Mouse (Mus musculus) erythroblast, embryonic 14.5 days (primary cell): Measurements from ENCODE around the gene Ggn. TPM values are rescaled to one million over a fixed set of nuclear protein-coding genes. Genes with fewer than 3 reads are reported as not detected.

ENCODE experiments used
- H3K27me3 ChIP-seq: 2 replicates; pipeline ENCODE4 v1.6.1; 2012; ENCODE audit warnings: inconsistent platforms; ENCODE audit not compliant: control insufficient read depth
- H3K36me3 ChIP-seq: 2 replicates; pipeline ENCODE4 v1.6.1; 2012; ENCODE audit warnings: mild to moderate bottlenecking, inconsistent platforms; ENCODE audit not compliant: control insufficient read depth
- H3K4me1 ChIP-seq: 2 replicates; pipeline ENCODE4 v1.6.1; 2012; ENCODE audit warnings: inconsistent platforms; ENCODE audit not compliant: control insufficient read depth
- H3K4me3 ChIP-seq: replicated peaks from 2 replicates; pipeline ENCODE3; 2012; ENCODE audit warnings: moderate library complexity, mild to moderate bottlenecking, inconsistent platforms
- H3K9me3 ChIP-seq: 2 replicates; pipeline ENCODE4 v1.6.1; 2012; ENCODE audit warnings: low read length, inconsistent platforms, mixed read lengths; ENCODE audit not compliant: control insufficient read depth
- GATA1 ChIP-seq: IDR thresholded peaks from 2 replicates; pipeline ENCODE4 v1.6.1; 2012; ENCODE audit warnings: low read length, inconsistent platforms, mixed read lengths
- TAL1 ChIP-seq: IDR thresholded peaks from 3 replicates; pipeline ENCODE4 v1.6.1; 2012; ENCODE audit warnings: low read length, inconsistent platforms, mixed read lengths
- polyA plus RNA-seq: library from polyadenylated mRNA; stranded (reverse); fragments of >175 nt; gene quantifications from 2 replicates; pipeline ENCODE4 v1.2.3, GENCODE M21; 2012

Gene Ggn
- polyA plus RNA-seq, 1 experiment = 0.07 TPM

- peaks cover 19% of the 10 kb centered on the region for H3K27me3 ChIP-seq
- H3K9me3 ChIP-seq = peaks cover 6% of the 10 kb centered on the region
- H3K36me3 ChIP-seq = peaks cover 3% of the 10 kb centered on the region; the same call in 1 of the 2 replicates
- peaks cover 18% of the 10 kb centered on the region for H3K4me1 ChIP-seq
- H3K4me3 ChIP-seq = peak within 1 kb of the TSS; percentile 75
- TF ChIP-seq TAL1 (no peak), GATA1 (no peak)
Observed at GRCm38 (mm10) chr7:29155838-29156782, 13.9 kb upstream of the Ggn start, which contains the start of gene Fam98c. Gene Fam98c (minus strand): TSS chr7:29156234.

DNA sequence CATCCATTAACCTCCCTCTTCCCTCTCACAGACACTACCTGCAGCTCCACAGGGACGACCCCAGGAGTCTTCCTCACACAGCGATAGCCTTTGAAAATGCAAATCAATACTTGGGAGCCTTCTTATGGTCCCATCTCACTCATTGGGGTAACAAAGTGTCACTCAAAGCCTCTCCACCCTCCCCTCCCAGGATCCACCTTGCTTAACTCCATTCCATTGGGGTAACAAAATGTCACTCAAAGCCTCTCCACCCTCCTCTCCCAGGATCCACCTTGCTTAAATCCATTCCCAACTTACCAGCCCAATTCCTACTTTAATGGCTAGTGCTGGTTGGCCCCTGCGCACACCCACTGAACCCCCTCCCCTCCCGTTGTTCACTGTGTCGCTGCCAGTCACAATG is 11.7 kb upstream of the Ggn start:
- Histone ChIP-seq H3K4me1 (peaks cover 24% of the 10 kb centered on the region), H3K27me3 (peaks cover 24% of the 10 kb centered on the region), H3K9me3 (peaks cover 6% of the 10 kb centered on the region), H3K4me3 (no peak overlapping the region), H3K36me3 (peaks cover 3% of the 10 kb centered on the region; the same call in 1 of the 2 replicates)
- TF ChIP-seq TAL1 (no peak), GATA1 (no peak)

GRCm38 (mm10) chr7:29162294-29162693 is 7.7 kb upstream of the Ggn start:
- Histone ChIP-seq H3K4me3 (no peak overlapping the region), H3K9me3 (no peaks in the 10 kb centered on the region), H3K36me3 (no peaks in the 10 kb centered on the region), H3K4me1 (peaks cover 6% of the 10 kb centered on the region), H3K27me3 (peaks cover 36% of the 10 kb centered on the region)
- TF ChIP-seq GATA1 (no peak), TAL1 (no peak)

- no peak for TF ChIP-seq TAL1
- TF ChIP-seq GATA1 = no peak
- Histone ChIP-seq H3K4me1 (peaks cover 6% of the 10 kb centered on the region), H3K4me3 (no peak overlapping the region), H3K9me3 (no peaks in the 10 kb centered on the region), H3K36me3 (no peaks in the 10 kb centered on the region), H3K27me3 (peaks cover 39% of the 10 kb centered on the region)
Observed at GRCm38 (mm10) chr7:29162750-29163525, 7.1 kb upstream of the Ggn start.

DNA sequence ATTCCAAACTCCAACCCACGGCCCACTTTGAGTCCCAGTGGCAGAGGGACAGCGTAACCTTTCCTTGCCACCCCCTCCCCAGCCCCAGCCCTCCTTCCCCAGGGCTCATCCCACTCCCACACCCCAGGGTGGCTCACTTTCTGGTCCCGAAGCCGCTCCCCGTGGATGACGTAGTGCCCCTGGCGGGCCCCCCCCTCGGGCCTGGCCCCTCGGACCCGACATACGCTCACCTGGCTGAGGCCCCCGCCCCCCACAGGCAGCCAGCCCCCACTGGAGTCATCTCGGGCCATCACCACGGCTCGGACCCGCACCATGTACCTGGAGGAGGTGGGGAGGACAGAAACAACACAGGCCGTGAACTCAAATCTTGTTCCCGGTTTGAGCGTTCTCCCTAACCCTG is 2.4 kb upstream of the Ggn start:
- peaks cover 65% of the 10 kb centered on the region for H3K27me3 ChIP-seq

GRCm38 (mm10) chr7:29168121-29168695 is 1.8 kb upstream of the Ggn start:
- peaks cover 71% of the 10 kb centered on the region for H3K27me3 ChIP-seq
- TF ChIP-seq TAL1 = no peak
- no peak for TF ChIP-seq GATA1
- H3K9me3 ChIP-seq = peaks cover 8% of the 10 kb centered on the region; the same call in 1 of the 2 replicates
- H3K4me1 ChIP-seq = peaks cover 34% of the 10 kb centered on the region
- peaks cover 12% of the 10 kb centered on the region for H3K36me3 ChIP-seq
- no peak overlapping the region for H3K4me3 ChIP-seq

More for the DNA sequence above, 2.4 kb upstream of the Ggn start:
- peaks cover 37% of the 10 kb centered on the region for H3K4me1 ChIP-seq
- H3K36me3 ChIP-seq = peaks cover 6% of the 10 kb centered on the region
- H3K9me3 ChIP-seq = peaks cover 6% of the 10 kb centered on the region; the same call in 1 of the 2 replicates
- TF ChIP-seq GATA1 (no peak), TAL1 (no peak)
- H3K4me3 ChIP-seq = no peak overlapping the region

- Histone ChIP-seq H3K36me3 (peaks cover 18% of the 10 kb centered on the region), H3K4me1 (peaks cover 34% of the 10 kb centered on the region), H3K27me3 (peaks cover 77% of the 10 kb centered on the region), H3K4me3 (no peak overlapping the region), H3K9me3 (peaks cover 8% of the 10 kb centered on the region; the same call in 1 of the 2 replicates)
- no peak for TF ChIP-seq TAL1
Observed at GRCm38 (mm10) chr7:29168791-29169230, 1.2 kb upstream of the Ggn start.

DNA sequence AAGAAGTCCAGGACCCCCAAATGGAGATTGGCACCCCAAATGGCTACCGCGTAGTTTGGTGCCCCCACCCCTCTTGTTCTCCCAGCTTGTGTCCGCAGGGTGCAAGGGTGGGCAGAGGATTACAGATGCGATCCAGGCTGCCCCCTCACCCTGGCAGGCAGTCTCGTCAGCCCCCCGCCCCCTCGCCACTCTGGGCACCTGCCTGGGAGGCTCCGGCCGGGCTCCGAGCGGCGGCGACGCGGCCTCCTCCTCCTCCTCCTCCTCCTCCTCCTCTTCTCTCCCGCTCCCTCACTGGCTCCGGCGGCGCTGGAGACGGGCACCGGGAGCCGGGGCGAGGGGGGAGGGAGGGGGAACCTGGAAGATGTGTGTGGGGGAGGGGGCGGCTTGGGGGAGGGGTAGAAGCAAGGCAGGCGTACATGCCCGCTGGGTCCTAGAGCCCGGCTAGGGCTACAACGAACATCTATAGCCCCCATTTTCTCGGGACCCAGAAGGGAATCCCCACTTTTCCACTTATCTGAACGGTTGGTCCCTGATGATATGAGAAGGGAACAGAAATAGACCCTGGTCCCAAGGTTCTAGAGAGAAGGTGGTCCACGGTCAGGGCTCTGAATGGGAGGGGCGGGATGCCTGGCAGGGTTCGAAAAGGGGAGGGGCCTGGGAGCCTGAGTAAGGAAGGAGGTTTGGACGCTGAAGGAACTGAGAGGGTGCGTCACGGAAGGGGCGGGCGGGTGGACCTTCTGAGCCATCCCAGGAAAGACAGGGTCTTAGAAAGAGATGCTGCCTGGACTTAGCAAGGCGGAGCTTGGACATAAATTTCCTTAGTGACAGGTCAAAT is 562 bp upstream of the Ggn start:
- H3K4me1 ChIP-seq = peaks cover 34% of the 10 kb centered on the region
- TF ChIP-seq GATA1 (no peak), TAL1 (no peak)
- H3K4me3 ChIP-seq = peak overlapping the region; percentile 52
- peaks cover 8% of the 10 kb centered on the region; the same call in 1 of the 2 replicates for H3K9me3 ChIP-seq
- H3K27me3 ChIP-seq = peaks cover 78% of the 10 kb centered on the region
- H3K36me3 ChIP-seq = peaks cover 24% of the 10 kb centered on the region
